Mouse (Mus musculus): ENCODE results near the gene Camk2n2.

Camk2n2 gene

DNA sequence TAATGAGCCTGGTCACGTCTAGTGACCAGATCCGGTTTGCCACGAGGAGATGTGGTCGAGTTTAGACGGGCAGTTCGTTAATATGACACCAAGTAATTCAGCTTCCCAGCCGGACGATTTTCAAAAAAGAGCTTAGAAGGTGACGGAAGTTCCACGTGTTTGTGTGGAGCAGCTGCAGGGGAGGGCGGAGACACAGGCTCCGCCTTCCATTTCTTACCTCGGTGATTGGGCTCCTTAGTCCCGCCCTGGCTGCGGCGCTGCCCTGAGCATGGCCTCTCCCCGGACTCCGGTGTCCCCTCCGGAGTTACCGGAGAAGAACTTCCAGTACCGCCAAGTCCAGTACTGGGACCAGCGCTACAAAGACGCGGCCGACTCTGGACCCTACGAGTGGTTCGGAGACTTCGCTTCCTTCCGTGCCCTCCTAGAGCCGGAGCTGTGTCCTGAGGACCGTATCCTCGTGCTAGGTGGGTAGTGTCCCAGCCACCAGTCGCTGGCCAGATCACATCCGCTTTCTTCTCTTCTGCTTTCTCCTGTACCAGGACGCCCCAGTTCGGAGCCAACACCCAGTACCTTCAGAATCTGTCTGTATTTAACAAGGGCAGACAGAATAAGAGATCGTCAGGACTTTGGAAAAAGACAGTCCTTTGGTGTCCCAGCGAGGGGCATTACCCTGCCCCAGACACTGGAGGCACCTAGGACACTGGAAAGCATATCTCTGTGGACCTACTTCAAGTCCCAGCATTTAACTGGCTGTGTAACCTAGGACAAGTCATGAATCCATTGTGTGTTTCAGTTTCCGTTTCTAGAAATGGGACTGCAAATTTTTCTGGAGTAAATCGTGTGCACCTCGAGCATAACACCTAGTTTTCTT lies 9.5 kb downstream of the Camk2n2 start, which contains the start of the genes Eef1akmt4, Gm49333 and Alg3:
Gene Eef1akmt4, plus strand, starts transcription at position 237 of the 871 bp plus-strand sequence.
Gene Gm49333, plus strand, starts transcription at position 254 of the 871 bp plus-strand sequence.
Gene Alg3, minus strand, starts transcription at position 379 of the 871 bp plus-strand sequence.
- in situ Hi-C loops (cut with MboI, MseI): no loop called here

DNA sequence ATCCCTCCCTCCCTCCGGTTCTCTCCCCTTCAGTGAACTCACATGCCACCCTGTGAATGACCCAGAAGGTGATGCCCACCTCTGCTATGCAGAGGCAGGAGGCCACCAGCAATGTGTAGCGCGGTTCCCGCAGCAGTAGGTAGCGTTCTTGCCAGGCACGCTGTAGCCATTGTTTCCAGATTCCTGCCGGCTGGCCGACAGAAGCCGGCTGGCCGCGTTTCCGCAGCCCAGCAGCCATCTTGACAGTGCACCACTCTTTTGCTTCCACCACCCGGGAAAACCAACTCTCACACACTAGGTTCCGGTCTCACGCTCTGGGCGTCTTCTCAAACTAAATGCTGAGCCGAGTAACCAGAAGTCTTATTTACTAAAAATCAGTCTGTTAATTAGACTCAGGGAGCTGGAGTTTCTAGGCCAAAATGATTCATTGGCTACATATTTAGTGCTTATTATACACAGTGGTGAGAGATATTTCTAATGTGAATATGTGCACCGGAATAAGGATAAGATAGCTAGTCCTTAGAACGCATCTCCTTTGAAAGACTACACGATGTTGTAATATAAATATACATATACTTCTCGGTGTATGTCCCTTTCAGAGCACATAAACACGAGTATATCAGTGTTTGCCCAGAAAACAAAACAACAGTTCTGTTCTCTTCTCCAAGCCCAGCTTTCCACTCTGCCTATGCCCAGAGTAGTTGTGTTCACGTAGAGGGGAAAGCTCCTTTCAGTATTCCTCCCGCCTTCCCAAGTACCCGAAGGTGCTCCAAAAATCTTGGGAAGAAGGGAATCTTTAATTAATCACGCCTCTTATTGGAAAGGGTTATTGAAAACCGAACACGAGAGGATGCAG lies 10.4 kb downstream of the Camk2n2 start:
- in situ Hi-C loops (cut with MboI, MseI): no loop called here

DNA sequence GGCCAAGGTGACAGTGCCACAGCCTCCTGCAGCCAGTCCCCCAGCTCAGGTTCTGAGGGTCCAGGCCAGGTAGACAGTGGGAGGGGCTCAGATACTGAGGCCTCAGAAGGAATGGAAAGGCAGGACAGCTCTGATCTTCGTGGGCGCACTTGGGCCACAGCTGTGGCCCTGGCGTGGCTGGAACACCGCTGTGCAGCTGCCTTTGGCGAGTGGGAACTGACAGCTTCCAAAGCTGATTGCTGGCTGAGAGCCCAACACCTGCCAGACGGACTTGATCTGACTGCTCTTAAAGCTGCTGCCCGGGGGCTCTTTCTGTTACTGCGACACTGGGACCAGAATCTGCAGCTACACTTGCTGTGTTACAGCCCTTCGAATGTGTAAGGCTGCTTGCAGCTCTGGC lies 16.4 kb downstream of the Camk2n2 start:
- in situ Hi-C loops (cut with MboI, MseI): loop anchor here (5.0 kb wide), 1 partner anchor 42 kb away; no protein-coding TSS in a partner anchor

DNA sequence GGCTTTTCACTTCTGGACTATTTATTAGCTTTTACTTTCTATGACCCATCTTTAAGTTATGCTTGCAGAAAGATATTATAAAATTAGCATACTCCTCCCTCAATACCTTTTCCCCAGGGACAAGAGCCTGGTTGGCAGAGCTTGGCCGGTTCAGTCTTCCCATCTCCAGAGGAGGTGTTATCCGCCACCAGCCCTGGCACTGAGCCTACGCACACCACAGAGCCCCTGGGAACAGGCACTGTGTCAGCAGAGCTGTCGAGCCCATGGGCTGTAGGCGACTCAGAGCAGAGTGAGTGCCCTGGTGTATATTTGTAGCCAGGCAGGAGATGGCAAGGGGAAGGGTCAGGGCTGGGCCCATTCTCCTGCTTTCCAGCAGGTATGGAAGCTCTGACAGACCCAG lies 20.6 kb downstream of the Camk2n2 start:
- in situ Hi-C loops (cut with MboI, MseI): loop anchor here (5.0 kb wide), 1 partner anchor 38 kb away; no protein-coding TSS in a partner anchor

DNA sequence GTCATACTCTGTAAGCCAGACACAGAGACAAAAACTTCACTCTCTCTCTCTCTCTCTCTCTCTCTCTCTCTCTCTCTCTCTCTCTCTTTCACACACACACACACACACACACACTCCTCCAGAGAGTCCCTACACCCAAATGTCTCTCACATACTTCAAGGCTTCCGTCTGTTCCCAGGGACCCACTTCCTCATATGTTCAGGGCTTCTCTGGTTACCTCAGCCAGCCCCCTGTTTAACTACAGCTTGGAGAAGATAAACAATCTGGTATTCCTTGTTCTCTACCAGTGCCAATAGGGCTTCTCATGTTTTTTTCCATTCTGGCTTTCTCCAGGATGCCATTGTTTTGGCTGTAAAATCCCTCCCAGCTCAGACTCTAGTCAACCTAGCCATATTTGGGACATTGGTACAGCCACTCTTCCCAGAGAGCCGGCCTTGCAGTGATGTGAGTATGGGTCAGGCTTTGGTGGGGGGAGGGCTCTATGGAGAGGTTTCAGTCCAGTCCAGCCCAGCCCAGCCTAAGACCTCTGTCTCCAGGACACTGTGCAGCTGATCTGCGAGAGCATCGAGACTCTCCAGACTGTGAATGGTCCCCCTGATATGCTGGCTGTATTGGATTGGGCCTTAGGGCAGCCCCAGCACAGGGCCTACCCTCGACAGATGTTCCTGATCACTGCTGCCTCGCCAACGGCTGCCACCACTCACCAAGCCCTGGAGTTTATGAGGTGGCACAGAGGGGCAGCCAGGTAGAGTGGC lies 24.2 kb downstream of the Camk2n2 start:
- in situ Hi-C loops (cut with MboI, MseI): no loop called here

DNA sequence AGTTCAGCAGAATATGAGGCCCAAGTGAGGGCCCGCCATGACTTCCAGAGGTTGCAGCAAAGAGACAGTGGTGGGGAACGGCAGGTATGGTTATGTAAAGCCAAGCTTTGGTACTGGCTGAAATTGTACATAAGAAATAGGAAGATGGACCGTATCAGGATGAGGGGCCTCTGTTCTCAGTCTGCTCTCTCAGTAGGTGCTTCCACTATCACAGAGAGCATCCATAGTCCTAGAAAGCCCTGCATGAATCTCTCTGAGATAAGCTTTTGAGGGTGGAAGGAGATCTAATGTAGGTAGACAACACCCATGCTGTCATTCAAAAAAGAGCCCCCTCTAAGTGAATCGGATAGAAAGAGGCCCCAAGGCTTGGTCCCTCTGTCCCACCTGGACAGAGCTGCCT lies 25.4 kb downstream of the Camk2n2 start:
- in situ Hi-C loops (cut with MboI, MseI): no loop called here

DNA sequence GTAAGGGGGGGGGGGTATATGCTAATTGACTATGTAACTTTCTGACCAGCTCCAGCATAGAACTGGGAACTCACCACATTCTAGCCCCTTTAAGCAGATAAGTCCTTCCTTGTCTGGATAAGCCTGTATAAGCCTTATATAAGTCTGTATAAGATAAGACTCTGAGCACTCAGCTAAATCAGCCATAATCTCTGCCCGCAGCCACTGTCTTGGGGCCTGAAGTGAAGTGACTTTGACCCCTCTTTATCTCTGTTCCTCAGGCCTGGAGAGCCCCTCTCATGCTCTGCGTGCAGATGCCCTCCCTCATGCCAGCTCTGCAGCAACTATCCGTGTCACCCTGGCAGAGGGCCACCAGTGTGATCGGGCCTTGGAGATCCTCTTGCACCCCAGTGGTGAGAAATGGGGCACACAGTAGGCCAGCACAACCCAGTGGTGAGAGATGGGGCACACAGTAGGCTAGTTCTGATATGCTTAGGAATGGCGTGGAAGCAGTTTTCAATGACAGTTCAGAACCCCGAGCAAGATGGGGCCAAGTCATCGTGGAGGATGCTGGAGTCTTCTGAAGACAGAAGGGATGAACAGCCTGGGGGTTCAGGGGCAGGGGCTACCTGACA lies 25.9 kb downstream of the Camk2n2 start:
- in situ Hi-C loops (cut with MboI, MseI): no loop called here

DNA sequence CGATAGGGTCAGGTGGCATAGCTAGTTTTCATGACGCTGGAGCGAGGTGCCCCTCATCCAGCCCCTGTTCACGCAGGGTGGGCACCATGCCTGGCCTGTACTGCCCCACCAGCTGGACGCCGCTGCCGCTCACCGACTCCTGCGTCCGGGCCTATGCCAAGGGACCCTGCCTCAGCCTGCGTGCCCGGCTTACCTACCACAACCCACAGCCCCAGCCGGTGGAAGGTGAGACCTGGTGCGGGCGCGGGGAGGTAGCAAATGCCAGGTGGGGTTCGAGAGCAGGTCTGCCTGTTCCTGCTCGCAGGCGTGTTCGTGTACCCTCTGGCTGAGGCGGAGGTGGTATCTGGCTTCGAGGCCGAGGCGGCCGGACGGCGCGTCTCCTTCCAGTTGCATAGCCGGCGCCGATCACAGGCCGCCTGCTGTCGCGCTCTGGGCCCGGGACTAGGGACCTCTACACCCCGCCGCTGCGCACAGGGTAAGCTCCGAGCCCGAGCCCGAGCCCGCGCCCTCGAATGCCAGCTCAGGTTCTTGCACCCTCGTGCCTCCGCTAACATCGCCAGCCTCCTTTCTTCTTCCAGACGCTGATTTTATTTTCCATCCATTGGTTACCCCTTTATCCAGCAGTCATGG lies 29.9 kb downstream of the Camk2n2 start:
- in situ Hi-C loops (cut with MboI, MseI): no loop called here

DNA sequence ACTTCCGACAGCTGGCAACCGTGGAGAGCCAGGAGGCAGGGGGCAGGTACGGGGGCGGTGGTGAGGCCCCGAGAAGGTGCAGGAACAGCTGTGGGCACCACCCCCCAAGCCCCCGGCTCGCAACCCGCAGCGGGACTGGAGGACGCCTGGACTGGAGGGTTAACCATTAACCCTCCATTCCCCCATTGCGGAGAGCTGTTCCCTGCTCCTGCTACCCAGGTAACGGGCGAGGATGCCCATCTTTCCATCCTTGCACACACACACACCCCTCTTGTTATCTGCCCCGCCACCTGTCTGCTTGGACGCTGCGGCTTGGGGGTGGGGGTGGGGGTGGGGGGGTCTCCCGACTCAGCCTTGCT lies 30.4 kb downstream of the Camk2n2 start:
- in situ Hi-C loops (cut with MboI, MseI): no loop called here

DNA sequence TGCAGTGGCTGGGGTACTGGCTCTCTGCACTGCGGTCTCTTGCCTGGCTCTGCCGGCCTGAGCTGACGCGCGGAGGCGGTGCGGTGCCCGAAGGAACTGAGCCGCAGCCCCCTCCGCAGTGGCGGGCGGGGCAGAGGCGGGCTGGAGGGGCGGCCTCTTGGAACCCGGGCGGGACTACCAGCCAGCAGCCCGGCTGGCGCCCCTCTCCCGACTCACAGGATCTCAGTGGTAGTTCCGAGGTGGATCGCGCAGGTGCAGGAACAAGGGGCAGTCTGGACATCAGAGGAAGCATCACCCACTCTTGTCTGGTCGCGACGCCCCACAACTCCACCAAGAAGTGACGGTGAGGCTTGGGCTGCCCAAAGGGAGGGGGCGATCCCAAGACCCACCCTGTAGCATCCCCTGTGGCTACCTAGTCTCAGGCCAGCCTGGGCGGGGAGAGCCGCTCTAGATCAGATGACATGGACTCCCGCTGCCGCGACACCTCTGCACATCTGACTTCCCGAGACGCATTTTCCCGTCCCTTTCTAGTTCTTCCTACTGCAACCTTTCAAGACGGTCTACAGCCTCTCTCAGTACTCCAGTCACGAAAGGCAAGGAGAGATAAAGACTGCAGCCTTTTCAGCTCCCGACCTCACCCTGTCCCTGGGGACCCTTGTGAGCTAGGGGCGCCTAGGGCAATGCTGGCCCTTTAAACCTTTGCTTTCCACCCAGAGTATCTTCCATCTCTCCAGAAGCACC lies 31.0 kb downstream of the Camk2n2 start:
- in situ Hi-C loops (cut with MboI, MseI): loop anchor here (10.0 kb wide), 1 partner anchor 255 kb away; no protein-coding TSS in a partner anchor

DNA sequence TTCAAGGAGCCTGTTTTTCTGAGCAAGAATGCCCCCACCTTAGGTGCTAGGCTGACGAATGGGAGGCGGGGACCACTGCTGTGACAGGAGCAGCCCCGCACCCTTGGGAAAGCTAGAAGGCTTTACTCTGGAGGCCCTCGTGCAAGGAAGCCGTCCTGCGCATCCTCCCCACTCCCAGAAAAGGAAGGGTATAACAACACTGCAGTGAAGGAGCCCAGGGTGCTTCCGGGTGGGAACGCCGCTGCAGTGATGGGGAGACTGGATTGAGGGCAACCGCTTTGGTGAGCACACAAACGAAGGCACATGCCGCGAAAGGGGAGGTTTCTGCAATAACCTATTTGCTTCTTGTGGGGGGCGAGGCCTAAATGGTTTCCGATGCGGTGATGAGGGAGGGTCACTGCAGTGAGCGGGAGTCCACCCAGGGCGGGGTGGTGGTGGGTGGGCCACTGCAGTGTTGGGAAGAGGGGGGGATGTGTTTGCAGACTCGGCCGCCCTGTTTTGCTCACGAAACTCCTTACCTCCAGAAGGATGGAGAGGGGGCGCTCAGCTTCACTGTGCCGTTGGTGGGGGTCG lies 31.6 kb downstream of the Camk2n2 start, which contains the start of gene Vwa5b2:
Gene Vwa5b2, plus strand, starts transcription at position 106 of the 573 bp plus-strand sequence.
- in situ Hi-C loops (cut with MboI, MseI): loop anchor here (10.0 kb wide), 1 partner anchor 255 kb away; no protein-coding TSS in a partner anchor

Measured in T-helper 1 cell (primary cell).